Mouse (Mus musculus) left cerebral cortex, adult 2 months (tissue): ENCODE results near the gene Rad51ap1. TPM values are rescaled to one million over a fixed set of nuclear protein-coding genes. Genes with fewer than 3 reads are reported as not detected.

Experiments used
- DNase-seq, 2 experiments: peaks; one replicate each; pipeline ENCODE4 v3.0.0; 2021 to 2022; ENCODE audit warnings: low spot score in 2 of 2, mixed read lengths in 1 of 2; ENCODE audit errors: extremely low spot score in 1 of 2
- H3K27ac ChIP-seq: fragments of 200-600 bp; 2 replicates; pipeline ENCODE4 v1.8.1; 2022
- H3K4me3 ChIP-seq: fragments of 200-600 bp; 2 replicates; pipeline ENCODE4 v1.8.1; 2022
- CTCF ChIP-seq: fragments of 200-600 bp; IDR thresholded peaks from 2 replicates; pipeline ENCODE4 v1.8.1; 2022; ENCODE audit warnings: antibody characterized with exemption, mild to moderate bottlenecking, moderate library complexity
- intact Hi-C: fragments of 180-260 bp; cut with DNase I; formaldehyde crosslinking; loops from one replicate; pipeline ENCODE4 v1.15.1; 2025
- long read RNA-seq, 2 experiments: library from polyadenylated mRNA; stranded (forward); transcript quantifications; one replicate each; pipeline ENCODE4 v2.0.0; 2021; ENCODE audit warnings: borderline mapping rate in 2 of 2
- total RNA-seq, 2 experiments: library from RNA; stranded (reverse); gene quantifications; 2 replicates each; pipeline ENCODE4 v1.2.3; 2021

The Rad51ap1 gene
- total RNA-seq: 1 to 10 TPM; 3.2 to 3.3 TPM
- long read RNA-seq, experiment 1, partial matches to known transcripts: 0 of 1 reads
- long read RNA-seq, experiment 1, other reads (novel, unspliced or antisense): 0 of 1 reads
- long read RNA-seq, experiment 2, partial matches to known transcripts: 0 of 3 reads
- long read RNA-seq, experiment 2, other reads (novel, unspliced or antisense): 2 of 3 reads

GRCm38 (mm10) chr6:126939487-126940171 lies at the start of gene Rad51ap1, which contains the start of gene D6Wsu163e:
Gene Rad51ap1 (minus strand): TSS chr6:126939587.
Gene D6Wsu163e (plus strand): TSS chr6:126939962.
- intact Hi-C loops: loop anchor here (2.0 to 5.0 kb wide), 3 partner anchors 91 to 437 kb away; partner anchors contain the start of gene Ndufa9
- Histone ChIP-seq H3K4me3 (peak within 1 kb of the TSS; percentile 93), H3K27ac (peak within 1 kb of the TSS; percentile 95)
- peak; percentile 96 for DNase-seq
- no peak for TF ChIP-seq CTCF

DNA sequence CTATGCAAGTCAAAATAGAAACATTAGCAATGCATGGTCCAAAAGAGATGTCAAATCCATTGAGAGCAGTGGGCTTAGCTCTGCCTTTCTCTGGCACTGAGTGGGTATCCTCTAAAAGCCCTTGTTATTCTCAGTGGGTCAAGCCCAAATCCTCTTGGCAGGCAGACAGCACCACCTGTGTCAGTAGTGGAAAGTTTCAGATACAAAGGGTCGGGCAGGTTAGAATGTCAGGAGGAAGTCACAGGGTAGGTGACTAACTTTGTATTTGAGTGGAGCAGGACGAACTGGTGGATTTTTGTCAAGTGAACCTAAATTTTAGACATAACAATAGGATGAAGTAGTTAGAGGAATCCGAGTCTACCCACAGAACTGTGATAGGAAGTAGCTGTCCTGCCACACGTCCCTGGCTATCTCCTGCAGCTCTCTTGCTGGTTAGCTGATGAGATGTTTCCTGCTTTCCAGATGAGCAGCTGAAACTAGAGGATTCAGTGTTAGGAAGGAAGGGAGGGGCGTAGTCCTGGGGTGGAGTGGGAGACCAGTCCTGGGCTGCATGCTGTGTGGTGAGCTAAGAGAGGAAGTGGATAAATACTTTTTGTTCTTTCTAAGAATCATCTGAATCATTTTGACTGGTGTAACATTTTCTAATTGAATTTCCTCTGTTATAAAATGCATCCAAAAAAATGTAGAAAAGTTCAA lies 42.3 kb upstream of the Rad51ap1 start:
- H3K27ac ChIP-seq: no peak overlapping the region
- H3K4me3 ChIP-seq: no peak overlapping the region
- DNase-seq: no peak
- TF ChIP-seq CTCF: no peak
- intact Hi-C loops: no loop called here

GRCm38 (mm10) chr6:126966241-126967026 lies 27.0 kb upstream of the Rad51ap1 start:
- no peak for DNase-seq
- Histone ChIP-seq H3K4me3 (no peak overlapping the region), H3K27ac (no peak overlapping the region)
- no peak for TF ChIP-seq CTCF
- intact Hi-C loops: no loop called here

DNA sequence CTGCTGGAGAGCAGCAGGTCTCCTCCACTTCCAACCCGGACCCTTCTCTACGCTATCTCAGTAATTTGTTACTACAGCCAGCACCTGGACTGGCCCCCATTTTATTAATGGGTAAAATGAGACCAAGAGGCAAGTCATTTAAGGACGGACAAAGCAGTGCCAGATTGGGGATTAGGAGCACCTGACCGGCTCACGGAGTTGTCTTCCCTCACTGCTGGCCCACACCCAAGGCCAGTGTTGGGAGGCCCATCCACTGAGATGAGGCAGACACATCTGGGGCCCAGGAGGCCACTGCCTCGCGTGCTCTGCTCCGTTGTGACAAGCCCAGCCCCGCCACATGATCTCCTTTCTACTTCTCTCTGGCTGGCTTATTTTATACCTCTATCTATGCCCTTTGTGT lies 24.0 kb upstream of the Rad51ap1 start:
- no peak for DNase-seq
- H3K4me3 ChIP-seq: no peak overlapping the region
- no peak overlapping the region for H3K27ac ChIP-seq
- no peak for TF ChIP-seq CTCF
- intact Hi-C loops: no loop called here

DNA sequence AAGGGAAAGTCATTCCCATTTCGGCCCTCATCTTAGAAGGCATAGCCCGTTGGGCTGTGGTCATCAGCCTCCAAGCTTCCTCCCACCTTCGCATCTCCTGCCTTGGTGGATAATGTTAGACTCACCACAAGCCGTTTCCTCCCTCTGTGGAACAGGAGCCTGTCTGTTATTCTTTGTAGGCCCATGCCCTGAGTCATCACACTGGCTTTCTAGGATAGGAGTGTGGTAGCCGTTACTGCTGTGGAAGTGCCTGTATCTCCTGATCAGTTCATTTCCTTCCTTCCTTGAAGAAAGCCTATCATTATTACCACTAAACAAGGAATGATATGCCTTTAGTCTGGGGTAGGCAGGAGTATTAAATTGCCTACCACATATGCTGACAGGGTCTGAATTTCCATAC lies 23.3 kb upstream of the Rad51ap1 start:
- Histone ChIP-seq H3K4me3 (no peak overlapping the region), H3K27ac (no peak overlapping the region)
- TF ChIP-seq CTCF: no peak
- DNase-seq: no peak
- intact Hi-C loops: no loop called here

DNA sequence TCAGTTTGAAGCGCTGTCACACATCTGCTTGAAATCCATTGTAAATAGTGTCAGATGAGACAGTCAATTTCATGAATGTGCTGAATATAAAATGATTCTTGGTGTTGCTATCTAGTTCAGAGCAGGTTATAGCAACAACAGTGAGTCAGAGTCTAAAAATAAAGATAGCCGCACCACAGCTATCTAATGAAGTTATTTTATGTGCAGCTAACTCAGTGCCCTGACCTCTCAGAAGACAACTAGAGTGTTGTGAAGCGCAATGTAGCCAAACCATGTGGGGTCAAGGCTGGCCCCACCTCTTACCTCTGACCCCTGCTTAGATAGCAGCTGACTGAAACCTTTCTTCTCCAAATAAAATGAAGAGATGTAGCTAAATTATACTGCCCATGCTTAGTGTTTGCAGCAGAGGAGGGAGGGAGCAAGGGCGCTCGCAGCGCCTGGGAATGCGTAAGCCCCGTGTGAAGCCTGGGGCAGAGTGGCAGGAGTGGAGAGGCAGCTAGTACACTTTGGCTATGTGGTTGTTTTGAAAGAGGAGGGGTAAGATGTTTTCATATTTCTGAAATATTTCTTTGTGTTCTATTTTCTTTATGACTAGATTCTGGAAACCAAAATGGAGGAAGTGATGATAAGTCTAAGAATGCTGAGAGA lies 22.1 kb upstream of the Rad51ap1 start:
- intact Hi-C loops: no loop called here
- Histone ChIP-seq H3K27ac (no peak overlapping the region), H3K4me3 (no peak overlapping the region)
- TF ChIP-seq CTCF: no peak
- DNase-seq: no peak

DNA sequence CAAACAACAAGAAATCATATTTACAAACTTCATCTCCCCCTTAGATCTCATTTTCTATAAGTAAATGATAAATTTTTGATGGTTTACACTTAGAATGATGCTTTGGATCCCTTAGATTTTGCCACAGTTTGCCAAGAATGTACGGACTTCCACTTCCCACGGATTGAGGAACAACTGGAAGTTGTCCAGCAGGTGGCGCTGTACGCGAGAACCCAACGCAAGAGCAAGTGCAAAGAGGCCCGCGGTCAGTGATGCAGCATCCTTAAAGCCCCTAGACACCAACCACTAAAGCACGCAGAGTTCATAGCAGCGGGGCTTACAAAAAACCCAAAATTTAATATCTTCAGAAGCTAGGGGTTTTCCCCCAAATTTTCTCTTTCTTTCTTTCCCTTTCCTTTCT lies 16.3 kb upstream of the Rad51ap1 start:
- Histone ChIP-seq H3K27ac (no peak overlapping the region), H3K4me3 (no peak overlapping the region)
- TF ChIP-seq CTCF: peak; percentile 91
- intact Hi-C loops: loop anchor here (1.0 to 10.0 kb wide), 3 partner anchors 131 to 491 kb away; partner anchors contain the start of gene Parp11
- DNase-seq: peak; percentile 72 to 75

DNA sequence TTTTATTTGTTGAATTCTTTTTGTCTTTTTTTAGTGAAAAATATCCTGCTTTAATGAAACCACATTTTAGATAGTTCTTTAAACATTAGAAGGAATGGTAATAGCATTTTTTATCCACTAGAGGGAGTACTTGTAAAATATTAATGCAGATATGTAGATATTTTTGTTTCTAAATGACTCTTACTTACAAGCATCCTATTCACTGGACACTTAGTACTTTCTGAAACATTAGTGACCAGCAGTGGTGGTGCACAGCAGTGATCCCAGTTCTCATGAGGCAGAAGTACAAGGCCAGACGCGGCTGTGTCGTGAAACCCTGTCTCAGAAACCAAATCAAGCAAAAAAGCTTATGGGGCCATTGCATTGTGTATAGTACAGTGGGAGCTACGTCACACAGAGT lies 8.9 kb upstream of the Rad51ap1 start:
- no peak overlapping the region for H3K27ac ChIP-seq
- no peak overlapping the region for H3K4me3 ChIP-seq
- no peak for DNase-seq
- intact Hi-C loops: no loop called here
- peak; percentile 74 for TF ChIP-seq CTCF

- no peak overlapping the region for H3K27ac ChIP-seq
- intact Hi-C loops: loop anchor here (2.0 kb wide), 1 partner anchor 92 kb away; the partner anchor contains the start of gene Ndufa9
- H3K4me3 ChIP-seq: peak overlapping the region; percentile 93
- no peak for DNase-seq
- peak; percentile 40 for TF ChIP-seq CTCF
Measured at GRCm38 (mm10) chr6:126940451-126940850, 1.1 kb upstream of the Rad51ap1 start.

- peak overlapping the region; percentile 93 for H3K4me3 ChIP-seq
- no peak for DNase-seq
- intact Hi-C loops: loop anchor here (2.0 to 5.0 kb wide), 2 partner anchors 146 to 437 kb away; no protein-coding TSS in a partner anchor
- H3K27ac ChIP-seq: no peak overlapping the region
- no peak for TF ChIP-seq CTCF
Measured at GRCm38 (mm10) chr6:126938853-126939486, 417 bp downstream of the Rad51ap1 start.

DNA sequence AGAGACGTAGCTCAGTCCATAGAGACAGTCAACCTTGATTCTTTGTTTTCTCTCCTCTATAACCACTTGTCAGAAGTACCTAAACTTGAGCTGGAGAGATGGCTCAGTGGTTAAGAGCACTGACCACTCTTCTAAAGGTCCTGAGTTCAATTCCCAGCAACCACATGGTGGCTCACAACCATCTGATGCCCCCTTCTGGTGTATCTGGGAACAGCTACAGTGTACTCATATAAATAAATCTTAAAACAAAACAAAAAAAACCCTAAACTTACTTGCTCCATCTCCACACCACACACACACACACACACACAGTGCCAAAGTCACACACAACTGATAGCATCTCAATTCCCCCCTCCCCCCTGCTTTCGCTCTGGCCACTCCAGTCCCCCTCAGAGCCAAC lies 1.3 kb downstream of the Rad51ap1 start:
- DNase-seq: no peak
- no peak overlapping the region for H3K4me3 ChIP-seq
- no peak overlapping the region for H3K27ac ChIP-seq
- intact Hi-C loops: loop anchor here (2.0 to 5.0 kb wide), 2 partner anchors 145 to 436 kb away; no protein-coding TSS in a partner anchor
- peak; percentile 34 for TF ChIP-seq CTCF
